Mouse (Mus musculus) hindbrain, embryonic 11.5 days (tissue): ENCODE measurements around the gene Ampd2. TPM values are rescaled to one million over a fixed set of nuclear protein-coding genes. Genes with fewer than 3 reads are reported as not detected.

Source experiments
- ATAC-seq: fragments of 200-750 bp; cut with Nextera tagmentation; 2 replicates; pipeline ENCODE4 v1.8.0; 2017; ENCODE audit warnings: mild to moderate bottlenecking, moderate TSS enrichment, moderate library complexity; ENCODE audit not compliant: low FRiP score
- DNase-seq: peaks from one replicate; pipeline ENCODE4 v3.0.0-alpha.2; 2015; ENCODE audit warnings: low spot score
- H3K27ac ChIP-seq: fragments of 300-500 bp; sonication (generic); 2 replicates; pipeline ENCODE4 v1.5.1; 2014; ENCODE audit warnings: mild to moderate bottlenecking, low read depth, low read length
- H3K27me3 ChIP-seq: fragments of 300-500 bp; sonication (generic); 2 replicates; pipeline ENCODE4 v1.6.1; 2014; ENCODE audit warnings: mild to moderate bottlenecking, low read length, moderate library complexity, mixed read lengths; ENCODE audit not compliant: control insufficient read depth, insufficient read depth
- H3K36me3 ChIP-seq: fragments of 300-500 bp; sonication (generic); 2 replicates; pipeline ENCODE4 v1.6.1; 2014; ENCODE audit warnings: mild to moderate bottlenecking, low read length, moderate library complexity, mixed read lengths; ENCODE audit not compliant: control insufficient read depth, insufficient read depth
- H3K4me1 ChIP-seq: fragments of 300-500 bp; sonication (generic); replicated peaks from 2 replicates; pipeline ENCODE4 v1.6.1; 2014; ENCODE audit warnings: low read length, mixed read lengths; ENCODE audit not compliant: control insufficient read depth, insufficient read depth
- H3K4me2 ChIP-seq: fragments of 300-500 bp; sonication (generic); replicated peaks from 2 replicates; pipeline ENCODE4 v1.6.1; 2014; ENCODE audit warnings: mild to moderate bottlenecking, low read depth, low read length
- H3K4me3 ChIP-seq: fragments of 300-500 bp; sonication (generic); 2 replicates; pipeline ENCODE4 v1.5.1; 2014; ENCODE audit warnings: low read depth, low read length
- H3K9ac ChIP-seq: fragments of 300-500 bp; sonication (generic); 2 replicates; pipeline ENCODE4 v1.6.1; 2014; ENCODE audit warnings: low read depth, low read length
- H3K9me3 ChIP-seq: fragments of 300-500 bp; sonication (generic); 2 replicates; pipeline ENCODE4 v1.6.1; 2016; ENCODE audit warnings: low read length; ENCODE audit not compliant: control insufficient read depth
- WGBS: fragments of 180-500 bp; shearing (Covaris S2); extraction: QIAGEN DNeasy Blood & Tissue Kit; methylation state at CpG from one replicate; pipeline ENCODE4 v1.1.7; 2014; 5-methylcytosine and 5-hydroxymethylcytosine counted together
- polyA plus RNA-seq: library from polyadenylated mRNA; unstranded; fragments of >200 nt; fragmentation: Nextera tagmentation; extraction: Ambion mirVana; gene quantifications from 2 replicates; pipeline ENCODE4 v1.2.1, GENCODE M21; 2014

Ampd2 gene
- polyA plus RNA-seq, 1 experiment from 2014 or later, result 32.6 TPM

GRCm38 (mm10) chr3:108092536-108093115, 6.2 kb upstream of the Ampd2 start, which contains the start of gene Gnat2:
Gene Gnat2, plus strand, starts transcription at chr3:108092789.
- no peaks in the 10 kb centered on the region for H3K9me3 ChIP-seq
- WGBS, result 86% methylated on average over 15 of the region's 15 CpGs

GRCm38 (mm10) chr3:108092030-108092429, 5.6 kb upstream of the Ampd2 start:
- Histone ChIP-seq H3K36me3 (no peaks in the 10 kb centered on the region), H3K27ac (no peak overlapping the region), H3K9me3 (no peaks in the 10 kb centered on the region), H3K27me3 (0 out of 2 replicates have a peak, but pooled peaks cover 2% of the 10 kb centered on the region), H3K9ac (no peak overlapping the region), H3K4me3 (no peak overlapping the region), H3K4me2 (no peak overlapping the region), H3K4me1 (no peaks in the 10 kb centered on the region; the same call in 1 of the 2 replicates)
- ATAC-seq (no peak), DNase-seq (no peak)
- WGBS, result 72% methylated on average over 6 of the region's 6 CpGs

More at GRCm38 (mm10) chr3:108092536-108093115, 6.2 kb upstream of the Ampd2 start, which contains the start of gene Gnat2:
- H3K27me3 ChIP-seq, result 0 out of 2 replicates have a peak, but pooled peaks cover 2% of the 10 kb centered on the region
- ATAC-seq (no peak), DNase-seq (no peak)
- no peaks in the 10 kb centered on the region; the same call in 1 of the 2 replicates for H3K4me1 ChIP-seq
- no peak within 1 kb of the TSS for H3K9ac ChIP-seq
- H3K27ac ChIP-seq, result no peak within 1 kb of the TSS
- H3K36me3 ChIP-seq, result no peaks in the 10 kb centered on the region
- H3K4me2 ChIP-seq, result no peak within 1 kb of the TSS
- no peak within 1 kb of the TSS for H3K4me3 ChIP-seq

DNA sequence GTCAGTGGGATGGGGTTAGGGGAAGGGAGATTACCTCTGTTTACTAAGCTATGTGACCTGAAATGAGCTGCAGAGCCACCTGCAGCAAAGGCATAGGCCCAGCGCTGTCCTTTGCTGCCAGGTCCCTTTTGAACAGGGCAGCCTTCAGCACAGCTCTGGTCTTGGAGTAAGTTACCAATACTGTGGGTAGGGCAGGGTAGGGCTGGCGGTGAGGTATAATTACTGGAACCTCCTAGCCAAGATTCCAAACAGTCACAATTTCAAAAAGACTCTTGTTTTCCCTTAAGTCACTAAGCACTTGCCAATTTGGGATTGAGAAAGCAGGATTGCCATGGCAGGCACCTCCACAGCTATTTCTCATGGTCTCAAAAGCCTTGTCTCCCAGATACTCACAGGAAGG, 4.1 kb upstream of the Ampd2 start:
- Histone ChIP-seq H3K4me1 (no peaks in the 10 kb centered on the region; the same call in none of the 2 replicates), H3K9me3 (no peaks in the 10 kb centered on the region), H3K27ac (no peak overlapping the region), H3K36me3 (no peaks in the 10 kb centered on the region), H3K9ac (no peak overlapping the region), H3K4me3 (no peak overlapping the region), H3K27me3 (0 out of 2 replicates have a peak, but pooled peaks cover 2% of the 10 kb centered on the region), H3K4me2 (no peak overlapping the region)
- DNase-seq (no peak), ATAC-seq (no peak)
- WGBS, result 77% methylated on average over 2 of the region's 2 CpGs

DNA sequence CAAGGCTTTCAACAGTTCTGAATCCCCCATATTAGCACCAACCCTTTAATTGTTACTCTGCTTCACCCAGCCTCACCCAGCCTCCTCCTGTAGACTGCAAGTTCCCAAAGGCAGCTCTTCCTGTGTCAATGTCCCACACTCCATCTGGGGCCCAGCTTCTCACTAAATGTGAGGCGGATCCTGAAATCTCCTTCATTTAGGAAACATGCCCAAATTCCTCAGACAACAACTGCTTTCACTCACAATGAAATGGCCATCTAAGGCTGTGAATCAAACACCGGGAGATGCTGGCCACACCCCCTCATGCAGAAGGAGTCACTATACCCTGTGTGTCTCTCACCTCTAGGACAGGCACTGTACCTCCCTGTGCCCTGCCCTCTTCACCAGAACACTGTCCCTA, 3.5 kb upstream of the Ampd2 start:
- no peak overlapping the region for H3K4me3 ChIP-seq
- 32% methylated on average over 2 of the region's 2 CpGs for WGBS
- ATAC-seq (no peak), DNase-seq (no peak)
- H3K9me3 ChIP-seq, result no peaks in the 10 kb centered on the region
- no peaks in the 10 kb centered on the region for H3K36me3 ChIP-seq
- no peak overlapping the region for H3K9ac ChIP-seq
- H3K27ac ChIP-seq, result no peak overlapping the region
- no peaks in the 10 kb centered on the region; the same call in none of the 2 replicates for H3K4me1 ChIP-seq
- H3K27me3 ChIP-seq, result 0 out of 2 replicates have a peak, but pooled peaks cover 2% of the 10 kb centered on the region
- H3K4me2 ChIP-seq, result no peak overlapping the region

DNA sequence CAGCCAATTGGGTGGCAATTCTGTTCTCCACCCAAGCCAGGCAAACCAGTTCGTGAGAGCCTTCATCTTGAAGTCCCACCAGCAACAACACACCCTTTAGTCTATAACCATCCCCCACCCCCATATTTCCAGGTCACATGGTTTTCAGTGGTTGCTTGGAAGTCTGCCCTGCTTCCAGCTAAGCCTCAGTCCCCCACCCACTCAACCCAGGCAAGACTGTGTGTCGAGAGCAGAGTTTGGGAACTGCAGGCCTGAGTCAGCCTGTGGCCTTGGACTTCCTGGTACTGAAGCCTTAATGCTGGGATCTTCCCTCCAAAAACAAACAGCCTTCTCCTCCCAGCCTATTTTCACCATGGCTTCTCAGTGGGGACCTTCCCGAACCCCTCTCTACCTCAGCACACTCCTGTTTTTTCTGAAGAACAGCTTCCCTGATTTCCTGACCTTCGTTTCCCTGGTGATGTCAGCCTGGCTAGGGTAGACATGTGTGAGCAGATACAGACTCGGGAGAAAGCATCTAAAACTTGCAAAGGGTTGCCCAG, 2.5 kb upstream of the Ampd2 start:
- H3K4me1 ChIP-seq, result no peaks in the 10 kb centered on the region; the same call in none of the 2 replicates
- DNase-seq, result peak; percentile 4

DNA sequence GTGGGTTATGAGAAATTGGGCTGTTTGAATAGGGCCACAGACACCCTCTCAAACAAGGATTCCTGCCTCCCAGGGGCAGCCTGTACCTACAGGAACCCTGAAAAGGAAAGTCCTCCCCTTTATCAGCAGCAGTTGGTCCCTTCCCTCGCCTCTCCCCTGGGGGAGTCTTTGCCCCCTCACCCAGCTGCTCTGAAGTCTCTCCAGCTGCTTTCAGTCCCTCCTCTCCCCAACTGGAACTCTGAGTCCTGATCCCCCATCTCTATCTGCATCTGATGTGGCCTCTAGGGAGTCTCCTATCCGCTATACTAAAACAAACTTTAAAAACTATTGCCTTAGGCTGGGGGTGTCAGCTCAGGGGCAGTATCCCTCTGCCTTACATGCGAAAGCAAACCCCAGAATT, 878 bp upstream of the Ampd2 start:
- Histone ChIP-seq H3K36me3 (no peaks in the 10 kb centered on the region), H3K9me3 (no peaks in the 10 kb centered on the region), H3K9ac (no peak overlapping the region), H3K4me1 (peaks cover 4% of the 10 kb centered on the region), H3K4me2 (peak overlapping the region; percentile 100; the same call in 1 of the 2 replicates), H3K27me3 (0 out of 2 replicates have a peak, but pooled peaks cover 2% of the 10 kb centered on the region), H3K4me3 (no peak overlapping the region), H3K27ac (no peak overlapping the region)
- WGBS, result 79% methylated on average over 3 of the region's 3 CpGs
- ATAC-seq, result no peak
- DNase-seq, result no peak

More for the DNA sequence above, 2.5 kb upstream of the Ampd2 start:
- WGBS, result 47% methylated on average over 5 of the region's 5 CpGs
- no peaks in the 10 kb centered on the region for H3K9me3 ChIP-seq
- 0 out of 2 replicates have a peak, but pooled peaks cover 2% of the 10 kb centered on the region for H3K27me3 ChIP-seq
- no peak overlapping the region for H3K27ac ChIP-seq
- H3K9ac ChIP-seq, result no peak overlapping the region
- no peak overlapping the region for H3K4me2 ChIP-seq
- no peak for ATAC-seq
- H3K4me3 ChIP-seq, result no peak overlapping the region
- no peaks in the 10 kb centered on the region for H3K36me3 ChIP-seq

DNA sequence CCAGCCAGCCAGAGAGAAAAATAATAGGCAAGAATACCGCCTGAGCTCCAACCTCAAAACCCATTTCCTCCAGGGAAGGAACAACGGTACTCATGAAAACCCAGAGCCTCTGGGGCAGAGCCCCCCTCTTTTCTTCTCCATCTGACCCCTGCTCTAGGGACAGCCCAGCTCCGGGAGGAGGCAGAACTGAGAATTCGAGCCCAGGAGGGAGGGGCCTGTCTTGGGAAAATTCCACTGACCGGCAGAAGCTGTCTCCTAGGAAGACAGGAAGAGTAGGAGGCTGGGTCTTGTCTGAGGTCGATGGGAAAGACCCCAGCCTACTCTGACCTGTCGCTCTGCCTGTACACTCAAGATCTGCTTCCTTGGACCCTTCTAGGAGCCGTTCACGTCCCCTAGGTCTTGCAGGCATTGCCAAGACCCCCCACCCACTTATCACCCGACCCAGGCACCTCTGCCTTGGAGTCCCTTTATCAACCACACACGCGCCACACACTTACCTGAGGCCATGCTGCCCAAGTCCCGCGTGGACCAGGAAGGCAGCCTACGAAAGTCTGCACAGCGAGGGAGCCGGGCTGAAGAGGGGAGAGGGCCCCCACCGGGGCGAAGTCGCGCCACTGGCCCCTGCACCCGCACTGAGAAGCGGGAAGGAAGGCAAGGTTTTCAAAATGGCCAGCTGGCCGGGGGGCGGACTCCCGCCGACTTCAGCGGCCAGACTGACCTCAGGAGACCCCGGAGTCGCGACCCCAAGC, 556 bp downstream of the Ampd2 start:
- H3K9me3 ChIP-seq, result no peaks in the 10 kb centered on the region
- peak; percentile 73 for ATAC-seq
- under 1% methylated on average over 31 of the region's 31 CpGs for WGBS

DNA sequence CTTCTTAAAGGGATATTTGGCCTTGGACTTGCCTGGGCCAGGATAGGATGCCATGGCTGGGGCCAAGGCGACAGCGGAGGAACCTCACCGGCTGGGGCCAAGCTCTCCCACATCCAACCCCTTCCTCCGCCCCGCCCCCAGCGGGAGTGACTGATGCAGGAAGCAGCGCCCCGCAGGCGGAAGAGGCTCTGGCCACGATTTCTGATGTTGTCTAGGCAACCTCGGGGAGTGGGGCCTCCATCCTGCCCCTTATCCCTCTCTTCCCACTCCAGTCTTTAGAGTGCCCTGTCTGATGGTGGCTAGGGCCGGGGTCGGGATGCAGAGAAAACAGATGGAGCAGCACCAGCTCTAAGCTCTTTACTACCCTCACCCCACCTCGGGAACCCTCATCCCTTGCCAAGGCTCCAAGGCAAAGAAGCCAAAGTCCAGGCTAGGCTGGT, 1.1 kb downstream of the Ampd2 start:
- 0% methylated on average over 14 of the region's 14 CpGs for WGBS
- Histone ChIP-seq H3K36me3 (no peaks in the 10 kb centered on the region), H3K9ac (peak overlapping the region; percentile 70), H3K4me2 (peak overlapping the region; percentile 100), H3K27ac (peak overlapping the region; percentile 88), H3K9me3 (no peaks in the 10 kb centered on the region), H3K4me1 (peaks cover 8% of the 10 kb centered on the region), H3K4me3 (peak overlapping the region; percentile 65), H3K27me3 (no peaks in the 10 kb centered on the region)
- ATAC-seq (peak; percentile 87), DNase-seq (peak; percentile 92)

More for the DNA sequence above, 556 bp downstream of the Ampd2 start:
- Histone ChIP-seq H3K4me3 (peak overlapping the region; percentile 65), H3K4me2 (peak overlapping the region; percentile 100), H3K36me3 (no peaks in the 10 kb centered on the region), H3K9ac (peak overlapping the region; percentile 70), H3K27me3 (0 out of 2 replicates have a peak, but pooled peaks cover 2% of the 10 kb centered on the region), H3K27ac (peak overlapping the region; percentile 88), H3K4me1 (peaks cover 8% of the 10 kb centered on the region)
- peak; percentile 62 for DNase-seq
